Mouse (Mus musculus) intestine, embryonic 16.5 days (tissue): ENCODE measurements at regions not wholly inside any gene's neighbourhood (a gene's known extent, or its start where the extent isn't known, plus 50 kb on each side); places are given as distances from the start of the nearest gene placed in this dataset.

ENCODE experiments used
- ATAC-seq: fragments of 200-750 bp; cut with Nextera tagmentation; 2 replicates; pipeline ENCODE4 v1.8.0; 2017; ENCODE audit warnings: moderate TSS enrichment, moderate library complexity
- H3K27ac ChIP-seq: fragments of 300-500 bp; sonication (generic); 2 replicates; pipeline ENCODE4 v1.5.1; 2014; ENCODE audit warnings: mild to moderate bottlenecking, low read length
- H3K27me3 ChIP-seq: fragments of 300-500 bp; sonication (generic); replicated peaks from 2 replicates; pipeline ENCODE4 v1.6.1; 2014; ENCODE audit warnings: low read length, control low read depth, mixed read lengths; ENCODE audit not compliant: control insufficient read depth, insufficient read depth
- H3K36me3 ChIP-seq: fragments of 300-500 bp; sonication (generic); 2 replicates; pipeline ENCODE4 v1.6.1; 2014; ENCODE audit warnings: low read length, control low read depth; ENCODE audit not compliant: control insufficient read depth, insufficient read depth
- H3K4me1 ChIP-seq: fragments of 300-500 bp; sonication (generic); 2 replicates; pipeline ENCODE4 v1.6.1; 2014; ENCODE audit warnings: low read length, control low read depth, mixed read lengths; ENCODE audit not compliant: control insufficient read depth, insufficient read depth
- H3K4me2 ChIP-seq: fragments of 300-500 bp; sonication (generic); 2 replicates; pipeline ENCODE4 v1.6.1; 2014; ENCODE audit warnings: low read depth, low read length, control low read depth
- H3K4me3 ChIP-seq: fragments of 300-500 bp; sonication (generic); 2 replicates; pipeline ENCODE4 v1.5.1; 2014; ENCODE audit warnings: mild to moderate bottlenecking, low read length
- H3K9ac ChIP-seq: fragments of 300-500 bp; sonication (generic); 2 replicates; pipeline ENCODE4 v1.6.1; 2014; ENCODE audit warnings: low read depth, low read length
- H3K9me3 ChIP-seq: fragments of 300-500 bp; sonication (generic); 2 replicates; pipeline ENCODE4 v1.6.1; 2016; ENCODE audit warnings: low read length, control low read depth; ENCODE audit not compliant: control insufficient read depth
- WGBS: fragments of 180-500 bp; shearing (Covaris S2); extraction: QIAGEN DNeasy Blood & Tissue Kit; methylation state at CpG from one replicate; pipeline ENCODE4 v1.1.7; 2014; 5-methylcytosine and 5-hydroxymethylcytosine counted together

DNA sequence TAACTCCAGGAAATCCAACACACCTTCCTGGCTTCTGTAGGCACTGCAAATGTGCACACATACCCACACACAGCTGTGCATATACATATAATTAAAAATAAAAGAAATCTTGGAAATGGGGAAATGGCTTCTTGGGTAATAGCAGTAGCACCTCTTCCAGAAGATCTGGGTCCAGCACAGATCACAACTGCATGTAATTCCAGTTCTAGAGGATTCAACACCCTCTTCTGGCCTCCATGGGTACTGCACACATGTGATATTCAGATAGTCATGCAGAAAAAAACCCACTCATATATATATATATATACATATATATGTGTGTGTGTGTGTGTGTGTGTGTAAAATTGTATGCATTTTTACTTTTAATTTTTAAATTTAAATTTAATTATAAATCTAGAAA, 272.1 kb downstream of the Pdcd6ip start:
- H3K4me1 ChIP-seq: no peaks in the 10 kb centered on the region
- no peak overlapping the region for H3K27ac ChIP-seq

DNA sequence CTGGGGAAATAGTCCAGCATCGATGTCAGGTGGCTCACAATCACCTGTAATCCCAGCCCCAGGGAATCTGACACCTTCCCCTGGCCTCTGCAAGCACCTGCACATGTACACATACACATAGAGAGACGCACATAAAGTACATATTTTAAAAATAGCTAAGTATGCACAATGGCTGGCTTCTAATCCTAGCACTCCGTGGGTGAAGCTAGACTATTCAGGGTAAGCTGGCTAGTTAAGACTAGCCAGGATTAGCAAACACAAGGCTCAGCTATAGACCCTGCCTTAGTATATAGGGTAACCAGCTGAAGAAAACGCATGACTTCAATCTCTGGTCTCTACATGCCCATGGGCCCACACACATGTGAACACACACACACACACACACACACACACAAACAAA, 274.6 kb downstream of the Pdcd6ip start:
- Histone ChIP-seq H3K36me3 (no peaks in the 10 kb centered on the region), H3K4me2 (no peak overlapping the region), H3K4me3 (no peak overlapping the region), H3K9me3 (no peaks in the 10 kb centered on the region), H3K27me3 (no peaks in the 10 kb centered on the region), H3K27ac (no peak overlapping the region), H3K4me1 (no peaks in the 10 kb centered on the region), H3K9ac (no peak overlapping the region)
- 86% methylated on average over 4 of the region's 4 CpGs for WGBS
- ATAC-seq: no peak

More for the DNA sequence above, 272.1 kb downstream of the Pdcd6ip start:
- Histone ChIP-seq H3K4me3 (no peak overlapping the region), H3K27me3 (no peaks in the 10 kb centered on the region), H3K36me3 (no peaks in the 10 kb centered on the region), H3K9ac (no peak overlapping the region), H3K4me2 (no peak overlapping the region), H3K9me3 (no peaks in the 10 kb centered on the region)
- no peak for ATAC-seq

DNA sequence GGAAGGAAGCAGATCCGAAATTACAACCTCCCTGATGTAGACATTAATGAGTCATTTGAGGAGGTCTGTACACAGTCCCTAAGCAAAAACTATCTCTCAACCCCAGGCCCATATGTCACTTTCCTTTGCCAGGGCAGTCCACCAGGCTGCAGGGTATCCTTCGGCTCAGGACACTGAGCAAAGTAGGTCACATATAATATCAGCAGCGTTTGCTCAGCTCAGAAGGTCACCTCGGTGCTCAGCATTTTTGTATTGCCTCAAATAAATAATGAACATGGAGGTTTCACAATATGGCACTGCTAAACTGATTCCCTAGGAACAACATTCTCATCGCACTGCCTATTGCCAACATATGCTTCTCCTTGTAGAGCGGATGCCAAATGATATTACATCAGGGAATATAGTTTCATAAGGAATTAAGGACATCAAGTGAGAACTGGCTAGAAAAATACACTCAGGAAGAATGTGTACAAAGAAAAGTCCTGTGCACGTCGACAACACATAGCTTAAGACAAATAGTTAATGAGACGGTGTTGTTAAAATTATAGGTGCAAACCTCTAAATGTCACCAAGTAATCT, 275.4 kb downstream of the Pdcd6ip start:
- H3K9me3 ChIP-seq: no peaks in the 10 kb centered on the region
- H3K4me3 ChIP-seq: no peak overlapping the region
- H3K27ac ChIP-seq: no peak overlapping the region
- no peaks in the 10 kb centered on the region for H3K27me3 ChIP-seq
- H3K9ac ChIP-seq: no peak overlapping the region
- H3K4me1 ChIP-seq: no peaks in the 10 kb centered on the region
- no peaks in the 10 kb centered on the region for H3K36me3 ChIP-seq
- 82% methylated on average over 9 of the region's 9 CpGs for WGBS
- ATAC-seq: no peak
- no peak overlapping the region for H3K4me2 ChIP-seq

DNA sequence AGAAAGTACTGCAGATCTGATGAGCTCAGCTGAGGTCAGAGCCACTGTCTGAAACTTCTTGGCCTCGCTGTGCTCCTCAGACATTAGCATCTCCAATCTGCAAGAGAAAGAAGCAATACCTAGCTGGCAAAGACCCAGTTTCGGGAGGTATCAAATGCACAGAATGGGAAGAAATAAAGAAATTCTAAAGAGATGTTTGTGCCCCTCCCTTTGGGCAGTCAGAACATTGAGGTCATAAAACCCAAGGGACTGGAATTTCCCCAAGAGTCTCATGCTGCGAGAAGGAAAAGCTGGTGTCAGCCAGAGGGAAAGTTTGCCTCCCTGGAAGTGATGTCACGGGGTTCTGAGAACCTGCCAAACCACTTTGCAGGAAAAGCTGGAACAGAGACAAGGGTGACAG, 277.6 kb downstream of the Pdcd6ip start:
- 75% methylated on average over 4 of the region's 4 CpGs for WGBS
- H3K4me2 ChIP-seq: no peak overlapping the region
- H3K9me3 ChIP-seq: no peaks in the 10 kb centered on the region
- no peak overlapping the region for H3K27ac ChIP-seq
- no peaks in the 10 kb centered on the region for H3K27me3 ChIP-seq
- H3K4me3 ChIP-seq: no peak overlapping the region
- no peak overlapping the region for H3K9ac ChIP-seq
- H3K4me1 ChIP-seq: no peaks in the 10 kb centered on the region
- ATAC-seq: no peak
- no peaks in the 10 kb centered on the region for H3K36me3 ChIP-seq

DNA sequence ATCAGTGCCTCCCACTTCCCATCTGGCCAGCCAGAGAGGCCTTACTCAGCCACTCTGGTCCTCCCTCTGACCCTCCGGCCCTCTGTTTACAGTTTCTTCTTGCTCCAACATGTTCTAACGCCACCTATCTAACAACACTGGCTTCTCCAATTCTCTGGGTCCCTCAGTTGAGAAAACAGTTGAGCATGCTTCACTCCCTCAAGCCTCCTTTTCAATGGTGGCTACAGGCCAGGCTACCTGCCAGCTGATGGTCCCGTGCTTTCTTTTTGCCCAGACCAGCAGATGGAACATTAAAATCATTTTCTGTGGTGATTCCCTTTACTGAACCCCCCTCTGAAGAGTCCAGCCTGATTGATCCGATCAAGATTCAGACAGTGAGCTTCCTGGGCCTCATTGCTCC, 280.8 kb downstream of the Pdcd6ip start:
- no peak overlapping the region for H3K4me3 ChIP-seq
- H3K9me3 ChIP-seq: no peaks in the 10 kb centered on the region
- 83% methylated on average over 4 of the region's 4 CpGs for WGBS
- H3K36me3 ChIP-seq: no peaks in the 10 kb centered on the region
- no peaks in the 10 kb centered on the region for H3K4me1 ChIP-seq
- no peaks in the 10 kb centered on the region for H3K27me3 ChIP-seq
- ATAC-seq: no peak
- H3K4me2 ChIP-seq: no peak overlapping the region
- no peak overlapping the region for H3K9ac ChIP-seq
- H3K27ac ChIP-seq: no peak overlapping the region

DNA sequence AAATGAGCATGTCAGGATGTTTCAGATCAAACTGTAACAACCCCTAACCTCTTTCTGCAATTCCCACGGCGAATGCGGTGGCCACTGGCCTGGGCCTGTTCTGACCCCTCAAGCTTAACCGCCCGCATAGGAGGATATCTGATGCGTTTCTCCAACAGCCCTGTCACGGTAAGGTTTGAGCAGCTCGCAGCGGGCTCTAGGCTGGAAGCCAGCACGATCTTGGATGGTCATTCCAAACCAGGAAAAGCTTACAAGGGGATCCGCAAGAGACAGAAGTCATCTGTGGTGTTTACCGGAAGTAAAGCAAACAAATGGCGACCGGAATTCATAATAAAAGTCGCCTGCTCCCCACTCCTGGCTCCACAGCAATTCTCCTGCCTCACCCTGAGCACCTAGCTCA, 281.7 kb downstream of the Pdcd6ip start:
- no peaks in the 10 kb centered on the region for H3K27me3 ChIP-seq
- H3K4me2 ChIP-seq: no peak overlapping the region
- no peak overlapping the region for H3K27ac ChIP-seq
- H3K36me3 ChIP-seq: no peaks in the 10 kb centered on the region
- no peak overlapping the region for H3K9ac ChIP-seq
- no peaks in the 10 kb centered on the region for H3K9me3 ChIP-seq
- ATAC-seq: no peak
- H3K4me1 ChIP-seq: no peaks in the 10 kb centered on the region
- WGBS: 81% methylated on average over 15 of the region's 15 CpGs
- no peak overlapping the region for H3K4me3 ChIP-seq

DNA sequence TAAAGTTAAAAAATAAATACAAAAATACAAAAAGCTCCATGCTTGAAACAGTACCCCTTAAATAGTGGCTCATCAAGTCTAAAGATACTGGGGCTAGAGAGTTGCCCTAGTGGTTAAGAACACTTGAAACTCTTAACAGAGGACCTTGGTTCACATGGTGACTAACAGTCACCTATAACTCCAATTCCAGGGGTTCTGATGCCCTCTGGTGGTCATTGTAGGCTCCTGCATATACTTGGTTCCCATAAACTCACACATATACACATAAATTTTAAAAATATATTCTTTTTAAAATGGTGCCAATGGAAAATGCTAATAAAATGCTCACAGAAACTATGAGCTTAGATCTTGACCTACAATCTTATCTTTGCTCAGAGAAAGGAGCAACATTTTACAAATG, 286.4 kb downstream of the Pdcd6ip start:
- Histone ChIP-seq H3K36me3 (no peaks in the 10 kb centered on the region), H3K4me2 (no peak overlapping the region), H3K9me3 (no peaks in the 10 kb centered on the region), H3K9ac (no peak overlapping the region), H3K4me1 (no peaks in the 10 kb centered on the region), H3K27me3 (no peaks in the 10 kb centered on the region), H3K4me3 (no peak overlapping the region), H3K27ac (no peak overlapping the region)
- no peak for ATAC-seq

DNA sequence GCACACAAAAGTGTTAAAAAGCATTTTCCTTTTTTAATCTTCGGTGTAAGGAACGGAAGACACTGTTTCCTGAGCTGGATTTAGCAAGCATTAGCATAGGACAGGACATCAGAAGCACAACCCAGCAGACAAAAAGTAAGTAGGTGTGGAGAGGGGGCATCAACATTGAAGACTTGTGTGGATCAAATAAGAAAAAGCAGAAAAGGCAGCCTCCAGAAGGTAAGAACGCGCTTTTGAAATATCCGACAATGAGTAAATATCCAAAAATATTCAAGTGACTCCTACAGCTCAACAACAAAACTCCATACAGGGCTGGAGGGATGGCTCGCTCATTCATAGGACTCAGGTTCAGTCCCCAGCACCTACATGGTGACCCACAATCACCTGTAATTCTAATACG, 286.9 kb downstream of the Pdcd6ip start:
- ATAC-seq: no peak
- no peak overlapping the region for H3K4me3 ChIP-seq
- WGBS: 93% methylated on average over 7 of the region's 7 CpGs

DNA sequence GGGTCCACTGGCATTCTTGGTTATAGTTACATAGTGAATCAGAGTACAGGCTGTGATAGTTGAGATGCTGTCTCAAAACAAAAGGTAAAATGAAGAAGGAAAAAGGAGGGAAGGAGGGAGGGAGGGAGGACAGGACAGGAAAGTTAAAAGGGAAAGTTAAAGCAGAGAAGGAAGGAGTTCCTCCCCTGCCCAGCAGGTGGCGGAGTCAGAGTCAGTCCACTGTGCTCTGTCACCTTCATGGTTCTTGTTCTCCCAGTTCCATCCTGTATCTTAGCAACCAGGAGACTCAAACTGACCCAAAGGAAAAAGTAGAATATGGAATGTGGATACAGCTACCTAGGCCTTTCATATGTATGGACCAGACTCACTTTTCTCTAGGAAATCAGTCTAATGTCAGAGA, 288.3 kb downstream of the Pdcd6ip start:
- Histone ChIP-seq H3K36me3 (no peaks in the 10 kb centered on the region), H3K27me3 (no peaks in the 10 kb centered on the region), H3K4me2 (no peak overlapping the region), H3K27ac (no peak overlapping the region), H3K4me1 (0 out of 2 replicates have a peak, but pooled peaks cover 5% of the 10 kb centered on the region), H3K9ac (no peak overlapping the region), H3K9me3 (no peaks in the 10 kb centered on the region), H3K4me3 (no peak overlapping the region)
- 80% methylated on average over 1 of the region's 1 CpGs for WGBS
- ATAC-seq: no peak

More for the DNA sequence above, 286.9 kb downstream of the Pdcd6ip start:
- Histone ChIP-seq H3K27ac (no peak overlapping the region), H3K4me1 (no peaks in the 10 kb centered on the region), H3K27me3 (no peaks in the 10 kb centered on the region), H3K9me3 (no peaks in the 10 kb centered on the region), H3K4me2 (no peak overlapping the region), H3K36me3 (no peaks in the 10 kb centered on the region), H3K9ac (no peak overlapping the region)

DNA sequence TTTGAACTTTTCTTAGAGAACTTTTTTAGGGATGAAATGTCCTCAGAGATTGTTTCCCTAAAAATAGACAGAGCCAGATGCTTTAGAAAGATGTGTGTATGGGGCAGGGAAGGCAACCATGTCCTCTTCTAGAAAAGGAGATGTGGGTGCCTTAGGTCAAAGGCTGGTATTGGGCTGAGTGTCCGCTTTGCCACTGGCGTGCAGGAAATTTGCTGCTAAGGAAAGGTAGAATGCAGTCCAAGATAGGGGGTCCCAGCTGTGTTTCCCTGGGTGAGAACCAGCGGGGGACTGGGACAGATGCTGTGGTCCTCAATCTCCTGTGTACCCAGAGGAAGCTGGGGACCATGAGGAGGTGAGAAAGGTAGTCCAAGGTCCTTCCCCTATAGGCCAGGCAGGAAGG, 291.0 kb downstream of the Pdcd6ip start:
- H3K27ac ChIP-seq: no peak overlapping the region
- H3K9me3 ChIP-seq: no peaks in the 10 kb centered on the region
- no peak overlapping the region for H3K4me3 ChIP-seq
- H3K36me3 ChIP-seq: no peaks in the 10 kb centered on the region
- H3K4me2 ChIP-seq: no peak overlapping the region
- ATAC-seq: no peak
- no peaks in the 10 kb centered on the region for H3K27me3 ChIP-seq
- 0 out of 2 replicates have a peak, but pooled peaks cover 5% of the 10 kb centered on the region for H3K4me1 ChIP-seq
- 86% methylated on average over 3 of the region's 3 CpGs for WGBS
- H3K9ac ChIP-seq: no peak overlapping the region
